Mouse (Mus musculus): ENCODE measurements around the gene Ctsa. TPM values are rescaled to one million over a fixed set of nuclear protein-coding genes. Genes with fewer than 3 reads are reported as not detected.
A peak's percentile ranks its signal among the peaks of the same experiment; 100 is the strongest.
"Not testable (repeated sequence)": the region's sequence is repeated elsewhere in the genome, so short reads cannot be mapped to it uniquely, and the experiment has no call there.

The Ctsa gene
- polyA plus RNA-seq, 1 experiment from 2014 or later: 206 TPM

- peaks cover 10% of the 10 kb centered on the region for H3K4me1 ChIP-seq (ENCODE audit: insufficient read depth, low read length)
- WGBS: 90% methylated on average over 18 of the region's 18 CpGs
- H3K27me3 ChIP-seq (ENCODE audit: insufficient read depth, low read length): no peaks in the 10 kb centered on the region
- H3K36me3 ChIP-seq (ENCODE audit: insufficient read depth, low read length): peaks cover 38% of the 10 kb centered on the region
- no peak for ATAC-seq (ENCODE audit: low FRiP score, low TSS enrichment)
- H3K9me3 ChIP-seq (ENCODE audit: low read length): no peaks in the 10 kb centered on the region
- no peak overlapping the region for H3K4me2 ChIP-seq (replicated peaks; ENCODE audit: low read depth, low read length)
- H3K4me3 ChIP-seq (ENCODE audit: low read length): no peak overlapping the region
- H3K27ac ChIP-seq (ENCODE audit: low read length): no peak overlapping the region
- no peak overlapping the region for H3K9ac ChIP-seq (replicated peaks; ENCODE audit: low read length)
Observed at GRCm38 (mm10) chr2:164791841-164792261, 40.8 kb upstream of the Ctsa start.

DNA sequence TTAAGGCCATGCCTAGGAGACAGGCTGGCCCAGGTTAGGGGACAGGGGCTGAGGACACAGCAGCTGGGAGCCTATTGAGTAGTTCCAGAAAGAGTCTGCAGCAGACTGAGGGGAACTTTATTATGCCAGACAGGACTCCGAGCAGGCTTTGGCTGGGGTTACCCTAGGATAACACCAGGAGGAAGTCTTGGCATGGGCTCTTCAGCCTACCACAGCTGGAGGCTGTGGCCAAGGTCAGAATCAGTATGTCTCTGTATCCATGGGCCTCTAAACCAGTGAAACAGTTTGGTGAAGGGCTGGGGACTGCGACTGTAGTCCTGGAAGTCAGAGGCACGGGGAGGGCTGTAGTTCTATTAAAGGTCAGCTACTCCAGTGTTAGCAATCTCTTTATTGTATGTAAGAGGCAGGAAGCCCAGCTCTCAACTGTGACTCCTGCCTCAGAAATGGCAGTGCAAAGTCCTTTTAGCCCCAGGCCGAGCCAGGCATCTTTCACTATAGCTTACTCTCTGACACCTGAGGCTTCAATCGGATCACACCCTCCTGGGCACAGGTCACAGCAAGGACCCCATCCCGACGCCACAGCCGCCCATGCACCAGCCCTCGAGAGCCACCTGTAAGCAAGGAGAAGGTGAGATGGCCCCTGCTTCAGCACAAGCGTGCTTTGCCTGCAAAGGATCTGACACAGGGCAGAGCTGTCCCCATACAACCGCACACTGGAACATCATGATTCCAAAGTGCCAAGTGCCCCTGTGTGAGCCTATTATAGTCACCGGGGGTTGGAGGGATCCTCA lies 40.1 kb upstream of the Ctsa start:
- WGBS: 89% methylated on average over 12 of the region's 12 CpGs
- Histone ChIP-seq H3K4me2 (replicated peaks; ENCODE audit: low read depth, low read length) (no peak overlapping the region), H3K27me3 (ENCODE audit: insufficient read depth, low read length) (no peaks in the 10 kb centered on the region), H3K9ac (replicated peaks; ENCODE audit: low read length) (no peak overlapping the region), H3K4me1 (ENCODE audit: insufficient read depth, low read length) (peaks cover 3% of the 10 kb centered on the region), H3K36me3 (ENCODE audit: insufficient read depth, low read length) (peaks cover 43% of the 10 kb centered on the region), H3K27ac (ENCODE audit: low read length) (no peak overlapping the region), H3K4me3 (ENCODE audit: low read length) (no peak overlapping the region), H3K9me3 (ENCODE audit: low read length) (no peaks in the 10 kb centered on the region)
- ATAC-seq (ENCODE audit: low FRiP score, low TSS enrichment): no peak

DNA sequence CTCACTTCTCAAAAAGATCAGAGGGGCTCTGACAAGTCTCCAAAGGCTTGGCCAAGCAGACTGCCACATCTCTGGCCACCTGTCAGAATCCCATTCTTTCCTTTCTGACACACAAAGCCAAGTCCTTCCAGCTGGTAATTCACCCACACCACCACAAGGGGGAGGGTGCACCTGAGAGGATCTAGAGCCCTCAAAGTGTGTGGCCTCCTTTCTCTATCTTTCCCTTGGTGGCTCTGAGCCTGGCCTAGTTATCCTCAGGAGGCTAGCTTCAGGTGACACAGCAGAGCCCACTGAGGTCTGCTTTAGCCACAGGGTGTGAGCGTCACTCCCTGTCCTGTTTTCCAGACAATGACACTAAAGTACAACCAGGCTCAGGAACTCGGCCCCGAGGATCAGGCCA lies 39.4 kb upstream of the Ctsa start:
- Histone ChIP-seq H3K27me3 (ENCODE audit: insufficient read depth, low read length) (no peaks in the 10 kb centered on the region), H3K9ac (replicated peaks; ENCODE audit: low read length) (no peak overlapping the region), H3K4me1 (ENCODE audit: insufficient read depth, low read length) (no peaks in the 10 kb centered on the region), H3K27ac (ENCODE audit: low read length) (no peak overlapping the region), H3K4me2 (replicated peaks; ENCODE audit: low read depth, low read length) (no peak overlapping the region), H3K9me3 (ENCODE audit: low read length) (no peaks in the 10 kb centered on the region), H3K4me3 (ENCODE audit: low read length) (no peak overlapping the region), H3K36me3 (ENCODE audit: insufficient read depth, low read length) (peaks cover 48% of the 10 kb centered on the region)
- peak; percentile 52; the same call in 1 of the 2 replicates for ATAC-seq (ENCODE audit: low FRiP score, low TSS enrichment)
- 86% methylated on average over 3 of the region's 3 CpGs for WGBS

GRCm38 (mm10) chr2:164793772-164794171 lies 38.9 kb upstream of the Ctsa start:
- Histone ChIP-seq H3K4me3 (ENCODE audit: low read length) (no peak overlapping the region), H3K4me1 (ENCODE audit: insufficient read depth, low read length) (no peaks in the 10 kb centered on the region), H3K36me3 (ENCODE audit: insufficient read depth, low read length) (peaks cover 52% of the 10 kb centered on the region), H3K27ac (ENCODE audit: low read length) (no peak overlapping the region), H3K4me2 (replicated peaks; ENCODE audit: low read depth, low read length) (no peak overlapping the region), H3K9me3 (ENCODE audit: low read length) (no peaks in the 10 kb centered on the region), H3K9ac (replicated peaks; ENCODE audit: low read length) (no peak overlapping the region), H3K27me3 (ENCODE audit: insufficient read depth, low read length) (no peaks in the 10 kb centered on the region)
- 94% methylated on average over 2 of the region's 2 CpGs for WGBS
- no peak for ATAC-seq (ENCODE audit: low FRiP score, low TSS enrichment)

DNA sequence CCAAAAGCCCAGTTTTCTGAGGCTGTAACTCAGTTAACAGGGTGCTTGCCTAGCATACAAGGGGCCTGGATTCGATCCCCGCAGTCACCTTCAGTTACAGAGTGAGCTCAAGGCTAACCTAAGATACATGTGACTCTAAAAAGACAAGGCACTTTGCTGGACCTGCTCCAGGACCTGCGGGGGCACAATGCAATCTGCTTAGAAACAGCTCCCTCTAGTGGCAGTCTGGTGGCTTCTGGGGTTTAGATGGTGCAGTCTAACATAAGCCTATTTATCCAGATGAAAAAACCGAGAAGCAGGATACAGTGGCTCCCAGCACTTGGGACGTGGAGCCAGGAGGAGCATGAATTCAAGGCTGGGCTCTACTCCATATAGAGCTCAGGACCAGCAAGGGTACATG lies 38.4 kb upstream of the Ctsa start:
- Histone ChIP-seq H3K36me3 (ENCODE audit: insufficient read depth, low read length) (peaks cover 54% of the 10 kb centered on the region), H3K4me2 (replicated peaks; ENCODE audit: low read depth, low read length) (no peak overlapping the region), H3K4me3 (ENCODE audit: low read length) (no peak overlapping the region), H3K9me3 (ENCODE audit: low read length) (no peaks in the 10 kb centered on the region), H3K27me3 (ENCODE audit: insufficient read depth, low read length) (no peaks in the 10 kb centered on the region), H3K27ac (ENCODE audit: low read length) (no peak overlapping the region), H3K9ac (replicated peaks; ENCODE audit: low read length) (no peak overlapping the region), H3K4me1 (ENCODE audit: insufficient read depth, low read length) (no peaks in the 10 kb centered on the region)
- peak; percentile 50 for ATAC-seq (ENCODE audit: low FRiP score, low TSS enrichment)
- 33% methylated on average over 5 of the region's 5 CpGs for WGBS

DNA sequence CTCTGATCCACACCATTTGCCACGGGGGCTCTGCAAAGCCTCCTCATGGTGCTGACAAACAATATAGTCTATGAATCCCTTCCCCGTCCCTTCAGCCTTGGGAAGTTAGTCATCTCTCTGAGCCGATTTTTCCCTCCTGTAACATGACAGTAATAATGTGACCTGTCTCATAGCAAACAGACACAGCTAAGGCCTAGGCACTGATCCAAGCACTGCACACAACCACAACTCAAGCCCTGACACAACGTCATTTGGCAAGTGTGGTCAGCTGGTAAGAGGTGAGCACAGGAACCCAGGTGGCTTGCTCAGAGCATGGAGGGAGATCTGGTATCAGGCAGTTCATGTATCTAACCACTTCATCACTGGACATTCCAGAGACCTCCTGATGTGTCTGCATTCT lies 36.8 kb upstream of the Ctsa start:
- Histone ChIP-seq H3K27ac (ENCODE audit: low read length) (no peak overlapping the region), H3K9me3 (ENCODE audit: low read length) (no peaks in the 10 kb centered on the region), H3K4me2 (replicated peaks; ENCODE audit: low read depth, low read length) (no peak overlapping the region), H3K4me1 (ENCODE audit: insufficient read depth, low read length) (no peaks in the 10 kb centered on the region), H3K4me3 (ENCODE audit: low read length) (no peak overlapping the region), H3K27me3 (ENCODE audit: insufficient read depth, low read length) (no peaks in the 10 kb centered on the region), H3K9ac (replicated peaks; ENCODE audit: low read length) (no peak overlapping the region), H3K36me3 (ENCODE audit: insufficient read depth, low read length) (peaks cover 61% of the 10 kb centered on the region)
- no peak for ATAC-seq (ENCODE audit: low FRiP score, low TSS enrichment)
- WGBS: 82% methylated on average over 4 of the region's 4 CpGs

GRCm38 (mm10) chr2:164798554-164798953 lies 34.1 kb upstream of the Ctsa start:
- H3K4me3 ChIP-seq (ENCODE audit: low read length); H3K9ac ChIP-seq (replicated peaks; ENCODE audit: low read length); H3K9me3 ChIP-seq (ENCODE audit: low read length); H3K4me1 ChIP-seq (ENCODE audit: insufficient read depth, low read length); H3K4me2 ChIP-seq (replicated peaks; ENCODE audit: low read depth, low read length); ATAC-seq (ENCODE audit: low FRiP score, low TSS enrichment); H3K27me3 ChIP-seq (ENCODE audit: insufficient read depth, low read length); H3K27ac ChIP-seq (ENCODE audit: low read length): not testable (repeated sequence)
- WGBS: 79% methylated on average over 6 of the region's 6 CpGs
- H3K36me3 ChIP-seq (ENCODE audit: insufficient read depth, low read length): peaks cover 46% of the 10 kb centered on the region

GRCm38 (mm10) chr2:164800252-164801004 lies 32.2 kb upstream of the Ctsa start:
- Histone ChIP-seq H3K27me3 (ENCODE audit: insufficient read depth, low read length) (no peaks in the 10 kb centered on the region), H3K27ac (ENCODE audit: low read length) (no peak overlapping the region), H3K4me2 (replicated peaks; ENCODE audit: low read depth, low read length) (no peak overlapping the region), H3K9ac (replicated peaks; ENCODE audit: low read length) (no peak overlapping the region), H3K4me3 (ENCODE audit: low read length) (no peak overlapping the region), H3K4me1 (ENCODE audit: insufficient read depth, low read length) (peaks cover 14% of the 10 kb centered on the region), H3K36me3 (ENCODE audit: insufficient read depth, low read length) (peaks cover 36% of the 10 kb centered on the region), H3K9me3 (ENCODE audit: low read length) (no peaks in the 10 kb centered on the region)
- WGBS: 82% methylated on average over 13 of the region's 13 CpGs
- no peak for ATAC-seq (ENCODE audit: low FRiP score, low TSS enrichment)

GRCm38 (mm10) chr2:164803201-164803920 lies 29.3 kb upstream of the Ctsa start:
- Histone ChIP-seq H3K4me3 (ENCODE audit: low read length) (peak overlapping the region; percentile 63), H3K4me2 (replicated peaks; ENCODE audit: low read depth, low read length) (peak overlapping the region; percentile 65), H3K9ac (replicated peaks; ENCODE audit: low read length) (peak overlapping the region; percentile 84), H3K36me3 (ENCODE audit: insufficient read depth, low read length) (peaks cover 23% of the 10 kb centered on the region), H3K4me1 (ENCODE audit: insufficient read depth, low read length) (peaks cover 24% of the 10 kb centered on the region), H3K27me3 (ENCODE audit: insufficient read depth, low read length) (no peaks in the 10 kb centered on the region), H3K9me3 (ENCODE audit: low read length) (no peaks in the 10 kb centered on the region), H3K27ac (ENCODE audit: low read length) (no peak overlapping the region)
- ATAC-seq (ENCODE audit: low FRiP score, low TSS enrichment): no peak
- WGBS: 84% methylated on average over 16 of the region's 16 CpGs

All from kidney, embryonic 16.5 days (tissue).